Mouse (Mus musculus) c-Kit-negative CD71-positive TER-119-positive erythroid progenitor cells, embryonic 14.5 days (primary cell): Measurements from ENCODE around the gene Cpeb3.
"Not testable (repeated sequence)": the region's sequence is repeated elsewhere in the genome, so short reads cannot be mapped to it uniquely, and the experiment has no call there.

Source experiments
- DNase-seq: peaks from one replicate; pipeline ENCODE4 v3.0.0-alpha.2; 2013; ENCODE audit warnings: low read depth, low spot score

Gene Cpeb3

GRCm38 (mm10) chr19:37156040-37156439 is 52.4 kb downstream of the Cpeb3 start:
- DNase-seq: no peak

DNA sequence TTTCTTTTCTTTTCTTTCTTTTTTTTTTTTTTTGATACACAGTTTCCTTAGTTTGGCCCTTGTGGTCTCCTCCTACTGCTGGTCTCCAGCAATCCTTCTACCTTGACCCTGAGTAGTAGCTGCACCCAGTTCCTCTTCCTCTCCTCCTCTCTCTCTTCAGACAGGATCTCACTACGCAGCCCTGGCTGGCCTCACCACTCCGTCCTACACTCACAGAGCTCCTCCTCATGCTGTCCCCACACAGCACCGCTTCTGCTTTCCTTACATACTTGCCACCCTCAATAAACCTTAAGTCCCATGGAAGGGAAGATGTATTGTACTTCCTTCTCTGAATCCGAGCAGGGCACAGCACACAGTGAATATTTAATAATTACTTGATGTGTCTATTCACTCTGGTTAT is 61.3 kb downstream of the Cpeb3 start:
- DNase-seq: no peak

- DNase-seq: no peak
Measured at GRCm38 (mm10) chr19:37145846-37146245, 62.6 kb downstream of the Cpeb3 start.

DNA sequence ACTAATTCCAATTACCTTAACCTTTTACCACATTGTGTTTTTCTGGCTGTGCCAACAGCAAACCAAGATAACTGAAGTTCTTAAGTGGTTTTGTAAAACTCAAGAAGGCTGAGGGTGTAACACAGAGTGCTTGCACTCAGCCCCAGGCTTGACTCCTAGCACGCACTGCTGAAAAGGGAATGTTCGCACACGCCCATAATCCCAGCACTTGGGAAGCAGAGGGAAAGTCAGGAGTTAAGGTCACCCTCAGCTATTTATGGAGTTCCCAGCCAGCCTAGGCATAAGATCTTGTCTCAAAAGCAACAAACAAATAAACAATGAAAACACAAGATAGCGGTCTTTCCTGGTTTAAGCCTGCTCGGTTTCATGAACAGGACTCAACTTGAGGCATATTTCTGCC is 63.0 kb downstream of the Cpeb3 start:
- DNase-seq: no peak

GRCm38 (mm10) chr19:37141623-37142022 is 66.8 kb downstream of the Cpeb3 start:
- DNase-seq: no peak

- no peak for DNase-seq
Measured at GRCm38 (mm10) chr19:37137133-37137532, 71.3 kb downstream of the Cpeb3 start.

DNA sequence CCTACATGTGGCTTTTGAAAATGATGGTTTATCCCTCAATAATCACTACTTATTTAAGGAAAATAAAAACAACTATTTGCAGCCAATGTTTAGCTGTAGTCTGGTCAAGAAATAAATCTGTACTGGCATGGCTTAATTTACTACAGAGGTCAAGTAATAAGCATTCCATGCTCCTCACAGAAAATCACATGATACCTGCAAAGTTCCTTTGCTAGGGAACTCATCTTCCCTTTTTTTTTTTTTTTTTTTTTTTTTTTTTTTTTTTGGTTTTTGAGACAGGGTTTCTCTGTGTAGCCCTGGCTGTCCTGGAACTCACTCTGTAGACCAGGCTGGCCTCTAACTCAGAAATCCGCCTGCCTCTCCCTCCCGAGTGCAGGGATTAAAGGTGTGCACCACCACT is 72.9 kb downstream of the Cpeb3 start:
- DNase-seq: not testable (repeated sequence)

DNA sequence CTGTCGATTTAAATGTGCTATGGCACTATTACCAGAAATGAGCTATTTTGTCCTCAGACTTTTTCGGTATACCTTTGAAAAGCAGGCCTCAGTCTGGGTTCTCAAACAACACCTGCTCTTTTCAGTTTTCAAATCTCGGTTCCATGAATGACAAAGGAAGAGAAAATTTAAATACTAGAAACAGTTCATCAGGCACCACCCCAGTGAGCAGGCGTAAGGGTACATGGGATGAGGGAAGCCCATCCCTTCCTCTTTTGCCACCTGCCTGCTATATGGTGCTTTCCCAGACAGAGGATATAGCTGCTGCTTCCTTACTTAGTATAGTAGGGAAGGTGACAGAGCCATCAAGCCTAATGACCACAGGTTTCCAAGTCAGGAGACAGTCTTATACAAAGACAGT is 74.7 kb downstream of the Cpeb3 start:
- no peak for DNase-seq

DNA sequence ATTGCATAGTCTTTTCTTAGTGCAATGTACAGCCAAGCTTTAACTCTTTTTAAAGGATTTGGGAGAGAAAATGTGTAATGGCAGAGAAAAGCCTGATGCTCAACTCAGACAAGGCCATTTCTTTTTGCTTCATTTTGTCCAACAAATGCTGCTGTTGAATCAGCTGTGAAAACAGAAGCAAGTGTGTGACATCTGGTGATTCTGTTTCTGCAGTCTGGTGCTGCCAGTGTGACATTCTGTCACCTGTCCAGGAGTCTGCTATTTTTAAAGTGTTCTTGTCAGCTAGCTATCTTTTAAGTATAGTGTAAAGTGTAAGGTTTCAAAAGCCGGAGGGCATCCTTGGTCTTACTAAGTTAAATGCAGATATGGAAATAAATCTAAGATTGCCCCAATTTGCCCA is 76.7 kb downstream of the Cpeb3 start:
- no peak for DNase-seq

GRCm38 (mm10) chr19:37128461-37128860 is 79.9 kb downstream of the Cpeb3 start:
- no peak for DNase-seq

- no peak for DNase-seq
Measured at GRCm38 (mm10) chr19:37127018-37127567, 81.3 kb downstream of the Cpeb3 start.

- no peak for DNase-seq
Measured at GRCm38 (mm10) chr19:37124961-37125360, 83.4 kb downstream of the Cpeb3 start.

DNA sequence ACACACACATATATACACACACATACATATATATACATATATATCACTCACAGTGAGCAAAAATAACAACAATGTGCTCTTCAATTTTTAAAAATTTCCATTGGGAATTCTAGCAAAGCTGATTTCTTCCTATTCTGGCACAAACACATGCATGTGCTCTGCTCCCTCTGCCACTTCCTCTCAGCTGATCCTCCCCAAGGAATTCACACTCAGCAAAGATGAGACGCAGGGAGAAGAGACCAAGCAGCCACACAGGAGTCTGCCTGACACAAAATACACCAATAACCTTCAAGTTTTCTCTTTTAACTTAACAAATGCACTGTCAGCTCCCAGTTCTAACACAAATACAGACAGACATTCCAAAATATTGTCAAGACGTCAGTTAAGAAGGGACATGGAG is 89.1 kb downstream of the Cpeb3 start:
- DNase-seq: no peak

DNA sequence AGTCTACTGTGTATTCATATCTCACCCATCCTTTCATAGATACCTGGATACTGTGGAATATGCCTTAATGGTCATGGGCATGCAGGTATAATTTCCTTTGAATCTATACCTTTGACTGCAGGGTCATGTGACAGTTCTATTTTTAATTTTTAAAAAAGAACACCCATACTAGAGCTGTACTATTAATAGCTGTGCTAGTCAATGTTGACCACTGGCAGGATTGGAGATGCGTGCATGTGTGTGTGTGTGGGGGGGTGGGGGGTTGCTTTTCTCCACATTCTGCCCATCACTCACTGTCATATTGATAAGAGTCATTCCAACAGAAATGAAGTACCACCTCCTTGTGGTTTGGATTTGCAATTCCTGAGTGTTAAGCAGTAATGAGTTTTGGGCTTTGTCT is 92.6 kb downstream of the Cpeb3 start:
- DNase-seq: no peak

GRCm38 (mm10) chr19:37115374-37115773 is 93.0 kb downstream of the Cpeb3 start:
- no peak for DNase-seq

- DNase-seq: no peak
Measured at GRCm38 (mm10) chr19:37111831-37112230, 96.6 kb downstream of the Cpeb3 start.

DNA sequence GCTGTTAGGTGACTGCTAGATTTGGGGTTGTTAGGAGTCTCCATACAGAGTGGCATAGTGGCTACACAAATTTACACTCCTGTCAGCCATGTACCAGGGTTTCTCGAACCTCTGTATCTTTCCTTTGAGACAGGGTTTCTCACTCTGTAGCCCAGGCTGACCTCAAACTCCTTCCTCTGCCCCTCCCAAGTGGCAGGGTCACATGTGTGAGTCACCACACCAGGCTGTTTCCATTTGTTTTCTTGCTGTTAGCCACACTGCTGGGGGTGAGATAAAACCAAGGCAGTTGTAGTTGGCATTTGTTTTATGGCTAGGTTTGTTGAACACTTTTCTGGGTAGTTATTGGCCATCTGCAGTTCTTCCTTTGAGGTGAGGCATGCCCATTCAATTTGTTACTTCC is 97.9 kb downstream of the Cpeb3 start:
- DNase-seq: no peak

DNA sequence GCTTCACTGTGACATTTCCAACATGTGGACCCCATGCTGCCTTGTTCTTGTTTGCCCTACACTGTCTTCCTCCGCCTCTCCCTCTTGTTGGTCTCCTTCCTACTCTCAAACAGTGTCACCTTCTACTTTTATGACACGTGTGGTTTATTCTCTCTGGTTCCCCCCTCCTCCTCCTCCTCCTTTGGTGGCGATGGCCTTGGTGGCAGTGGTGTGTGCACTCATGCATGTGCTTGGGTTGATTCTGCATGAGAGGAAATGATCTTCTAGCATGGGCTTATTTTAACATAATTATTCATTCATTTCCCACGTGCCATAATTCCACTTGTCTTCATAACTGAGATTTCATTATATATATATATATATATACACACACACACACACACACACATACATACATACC is 98.5 kb downstream of the Cpeb3 start:
- DNase-seq: no peak

DNA sequence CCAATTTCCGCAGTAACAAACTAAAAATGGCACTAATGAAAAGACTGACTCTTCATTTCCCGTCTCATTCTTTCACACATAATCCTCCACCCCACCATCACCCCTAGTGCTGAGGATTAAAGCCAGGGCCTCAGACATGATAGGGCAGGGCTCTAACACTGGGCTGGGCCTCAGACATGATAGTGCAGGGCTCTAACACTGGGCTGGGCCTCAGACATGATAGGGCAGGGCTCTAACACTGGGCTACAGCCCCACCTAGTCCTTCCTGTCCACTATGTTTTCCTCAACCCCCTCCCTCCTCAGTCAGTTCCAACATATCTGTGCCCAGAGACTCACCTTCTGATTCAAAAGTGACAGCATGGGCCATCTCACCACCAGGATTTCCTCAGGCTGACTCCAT is 107.7 kb downstream of the Cpeb3 start:
- DNase-seq: peak; percentile 13

DNA sequence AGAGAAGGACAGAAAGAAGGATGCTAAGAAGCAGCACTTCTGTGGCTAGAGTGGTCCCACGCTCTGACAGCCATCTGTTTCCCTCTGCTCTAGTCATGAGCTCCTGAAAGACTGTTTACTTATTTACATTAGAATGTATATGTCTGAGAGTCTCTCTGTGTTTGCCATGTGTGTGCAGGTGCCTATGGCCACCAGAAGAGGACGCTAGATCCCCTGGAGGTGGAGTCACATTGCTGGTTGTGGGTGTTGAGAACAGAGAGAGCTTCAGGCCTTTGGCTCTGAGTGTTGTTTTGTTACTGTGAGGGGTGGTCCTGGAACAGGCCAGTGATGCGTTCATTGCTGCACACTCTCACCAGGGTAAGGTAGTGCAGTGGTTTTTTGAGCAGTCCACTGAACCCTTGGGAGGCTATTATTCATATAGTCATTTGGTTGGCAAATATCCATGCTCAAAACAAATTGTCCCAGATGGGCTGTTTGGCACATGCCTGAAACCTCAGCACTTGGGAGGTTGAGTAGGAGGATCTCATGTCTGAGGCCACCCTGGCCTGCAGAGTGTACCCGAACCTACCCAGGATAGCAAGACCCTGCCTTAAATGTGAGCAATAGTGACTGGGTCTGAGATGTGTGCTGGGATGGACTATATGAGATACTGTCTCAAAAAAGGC is 112.6 kb downstream of the Cpeb3 start:
- no peak for DNase-seq

GRCm38 (mm10) chr19:37093181-37093580 is 115.2 kb downstream of the Cpeb3 start:
- DNase-seq: no peak

- no peak for DNase-seq
Measured at GRCm38 (mm10) chr19:37090146-37091061, 118.0 kb downstream of the Cpeb3 start.
